Mouse (Mus musculus) midbrain, postnatal 0 days (tissue): Measurements from ENCODE around the gene Srm. TPM values are rescaled to one million over a fixed set of nuclear protein-coding genes. Genes with fewer than 3 reads are reported as not detected.

Source experiments
- ATAC-seq: fragments of 200-750 bp; cut with Nextera tagmentation; 2 replicates; pipeline ENCODE4 v1.8.0; 2017; ENCODE audit warnings: moderate number of reproducible peaks, mild to moderate bottlenecking, moderate TSS enrichment, moderate library complexity; ENCODE audit not compliant: low FRiP score
- DNase-seq: peaks from one replicate; pipeline ENCODE4 v3.0.0-alpha.2; 2015; ENCODE audit warnings: low spot score
- H3K27ac ChIP-seq: fragments of 300-500 bp; sonication (generic); 2 replicates; pipeline ENCODE4 v1.5.1; 2014; ENCODE audit warnings: low read depth, mild to moderate bottlenecking, low read length, mixed read lengths
- H3K27me3 ChIP-seq: fragments of 300-500 bp; sonication (generic); 2 replicates; pipeline ENCODE4 v1.6.1; 2014; ENCODE audit warnings: low read length, control low read depth, mixed read lengths; ENCODE audit not compliant: insufficient read depth
- H3K36me3 ChIP-seq: fragments of 300-500 bp; sonication (generic); 2 replicates; pipeline ENCODE4 v1.6.1; 2014; ENCODE audit warnings: low read length, control low read depth, mixed read lengths; ENCODE audit not compliant: insufficient read depth
- H3K4me1 ChIP-seq: fragments of 300-500 bp; sonication (generic); 2 replicates; pipeline ENCODE4 v1.6.1; 2014; ENCODE audit warnings: mild to moderate bottlenecking, control low read depth, antibody characterized with exemption, low read length, mixed read lengths; ENCODE audit not compliant: insufficient read depth
- H3K4me2 ChIP-seq: fragments of 300-500 bp; sonication (generic); 2 replicates; pipeline ENCODE4 v1.6.1; 2014; ENCODE audit warnings: low read depth, mild to moderate bottlenecking, low read length, mixed read lengths; ENCODE audit not compliant: poor library complexity, severe bottlenecking
- H3K4me3 ChIP-seq: fragments of 300-500 bp; sonication (generic); 2 replicates; pipeline ENCODE4 v1.5.1; 2014; ENCODE audit warnings: low read depth, mild to moderate bottlenecking, low read length, moderate library complexity
- H3K9ac ChIP-seq: fragments of 300-500 bp; sonication (generic); replicated peaks from 2 replicates; pipeline ENCODE4 v1.6.1; 2014; ENCODE audit warnings: mild to moderate bottlenecking, low read length, moderate library complexity, mixed read lengths; ENCODE audit not compliant: poor library complexity, severe bottlenecking
- H3K9me3 ChIP-seq: fragments of 300-500 bp; sonication (generic); 2 replicates; pipeline ENCODE4 v1.6.1; 2016; ENCODE audit warnings: low read length, control low read depth
- CTCF ChIP-seq: IDR thresholded peaks from 2 replicates; pipeline ENCODE4 v1.5.1; 2016; ENCODE audit warnings: antibody characterized with exemption, mild to moderate bottlenecking
- WGBS: fragments of 180-500 bp; shearing (Covaris S2); extraction: QIAGEN DNeasy Blood & Tissue Kit; methylation state at CpG from one replicate; pipeline ENCODE4 v1.1.7; 2014; 5-methylcytosine and 5-hydroxymethylcytosine counted together
- polyA plus RNA-seq: library from polyadenylated mRNA; unstranded; fragments of >200 nt; fragmentation: Nextera tagmentation; extraction: Ambion mirVana; gene quantifications from 2 replicates; pipeline ENCODE4 v1.2.1, GENCODE M21; 2015
- total RNA-seq: library from RNA; depleted of rRNA; stranded (reverse); fragments of >200 nt; gene quantifications from 2 replicates; pipeline ENCODE4 v1.2.3, GENCODE M21; 2014

Gene Srm
- total and polyA plus RNA-seq, 2 experiments from 2014 or later = 74.9 to 148 TPM

DNA sequence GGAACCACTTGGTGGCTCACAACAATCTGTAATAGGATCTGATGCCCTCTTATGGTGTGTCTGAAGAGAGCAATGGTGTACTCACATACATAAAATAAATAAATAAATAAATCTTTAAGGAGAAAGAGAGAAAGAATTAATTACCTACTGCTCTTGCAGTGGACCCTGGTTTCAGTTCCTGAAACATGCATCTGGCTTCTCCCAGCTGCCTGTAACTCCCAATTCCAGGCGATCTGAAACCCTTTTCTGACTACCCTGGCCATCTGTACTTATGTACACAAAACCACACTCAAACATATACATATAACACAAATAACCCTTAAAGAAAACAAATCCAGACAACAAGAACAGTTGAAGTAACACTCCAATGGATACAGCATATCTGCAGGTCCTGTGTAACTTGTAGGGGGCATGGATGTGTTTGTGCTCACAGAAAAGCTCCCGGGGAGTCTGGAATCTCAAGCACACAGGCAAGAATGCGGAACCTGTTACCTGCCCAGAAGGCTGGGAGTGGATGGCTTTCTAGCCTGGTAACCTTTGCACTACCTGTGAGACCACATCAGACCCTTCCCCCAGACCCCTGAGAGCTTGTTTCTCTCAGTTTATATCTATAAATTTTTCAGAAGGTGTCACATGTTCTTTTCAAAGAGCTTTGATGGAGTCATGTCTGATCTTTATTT lies 40.9 kb downstream of the Srm start:
- H3K27ac ChIP-seq = no peak overlapping the region
- WGBS = 73% methylated on average over 3 of the region's 3 CpGs
- ATAC-seq = no peak

DNA sequence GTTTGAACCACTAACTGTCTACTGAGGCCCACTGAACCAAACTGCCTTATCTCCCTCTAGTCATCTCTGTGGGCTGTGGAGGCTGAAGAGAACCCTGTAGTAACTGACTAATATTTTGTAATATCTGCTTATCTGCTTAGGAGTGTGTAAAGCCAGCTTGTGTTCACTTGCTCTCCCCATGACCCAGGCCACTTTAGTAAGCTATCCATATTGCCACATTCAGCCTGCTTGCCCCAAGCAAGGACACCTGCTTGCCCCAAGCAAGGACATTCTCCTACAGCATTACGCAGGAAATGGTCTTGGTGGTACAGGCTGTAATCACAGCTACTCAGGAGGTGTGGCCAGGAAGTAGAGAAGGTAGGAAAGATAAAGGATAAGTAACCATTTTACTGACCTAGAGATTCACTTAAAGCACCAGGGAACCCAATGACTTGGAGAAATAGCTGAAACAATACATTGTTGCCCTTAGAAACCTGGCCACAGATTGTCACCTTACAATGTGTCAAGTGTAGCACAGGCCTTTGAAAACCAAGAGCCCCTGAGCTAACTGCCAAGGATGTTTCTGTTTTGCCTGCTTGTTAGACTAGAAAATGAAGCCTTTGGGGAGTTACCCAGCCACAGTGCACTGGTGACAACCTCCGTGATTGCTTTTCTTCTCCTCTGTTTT lies 42.2 kb downstream of the Srm start:
- WGBS = 61% methylated on average over 2 of the region's 2 CpGs
- DNase-seq (no peak), ATAC-seq (no peak)
- no peak overlapping the region for H3K9ac ChIP-seq
- H3K27ac ChIP-seq = no peak overlapping the region
- H3K4me3 ChIP-seq = no peak overlapping the region
- H3K9me3 ChIP-seq = no peaks in the 10 kb centered on the region
- no peaks in the 10 kb centered on the region for H3K36me3 ChIP-seq
- H3K4me2 ChIP-seq = no peak overlapping the region
- H3K27me3 ChIP-seq = no peaks in the 10 kb centered on the region
- no peaks in the 10 kb centered on the region for H3K4me1 ChIP-seq
- no peak for TF ChIP-seq CTCF

More for the DNA sequence above, 40.9 kb downstream of the Srm start:
- no peak for TF ChIP-seq CTCF
- H3K4me3 ChIP-seq = no peak overlapping the region
- no peaks in the 10 kb centered on the region for H3K36me3 ChIP-seq
- H3K4me2 ChIP-seq = no peak overlapping the region
- no peak for DNase-seq
- H3K9me3 ChIP-seq = no peaks in the 10 kb centered on the region
- no peaks in the 10 kb centered on the region for H3K27me3 ChIP-seq
- H3K4me1 ChIP-seq = no peaks in the 10 kb centered on the region
- no peak overlapping the region for H3K9ac ChIP-seq

DNA sequence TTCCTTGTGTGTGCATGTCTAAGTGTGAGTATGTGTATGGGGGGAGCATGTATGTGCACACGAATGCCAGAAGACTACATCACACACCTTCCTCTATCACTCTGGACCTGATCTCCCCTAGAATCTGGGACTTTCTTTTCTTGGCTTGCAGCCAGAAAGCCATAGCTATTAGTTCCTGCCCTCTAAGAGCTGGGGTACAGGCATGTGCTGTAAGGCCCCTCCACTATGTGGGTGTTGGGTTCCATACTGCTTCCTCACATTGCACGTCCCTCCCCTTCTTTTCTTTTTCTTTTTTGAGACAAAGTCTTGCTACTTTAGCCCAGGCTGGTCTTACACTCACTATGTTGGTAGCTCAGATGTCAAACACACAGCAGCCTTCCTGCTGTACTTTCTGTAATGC lies 44.0 kb downstream of the Srm start:
- no peaks in the 10 kb centered on the region for H3K4me1 ChIP-seq
- H3K36me3 ChIP-seq = no peaks in the 10 kb centered on the region
- no peak overlapping the region for H3K9ac ChIP-seq
- DNase-seq (no peak), ATAC-seq (no peak)
- H3K9me3 ChIP-seq = no peaks in the 10 kb centered on the region
- H3K4me2 ChIP-seq = no peak overlapping the region
- 81% methylated on average over 2 of the region's 2 CpGs for WGBS
- H3K27ac ChIP-seq = no peak overlapping the region
- TF ChIP-seq CTCF = no peak
- no peaks in the 10 kb centered on the region for H3K27me3 ChIP-seq
- H3K4me3 ChIP-seq = no peak overlapping the region

DNA sequence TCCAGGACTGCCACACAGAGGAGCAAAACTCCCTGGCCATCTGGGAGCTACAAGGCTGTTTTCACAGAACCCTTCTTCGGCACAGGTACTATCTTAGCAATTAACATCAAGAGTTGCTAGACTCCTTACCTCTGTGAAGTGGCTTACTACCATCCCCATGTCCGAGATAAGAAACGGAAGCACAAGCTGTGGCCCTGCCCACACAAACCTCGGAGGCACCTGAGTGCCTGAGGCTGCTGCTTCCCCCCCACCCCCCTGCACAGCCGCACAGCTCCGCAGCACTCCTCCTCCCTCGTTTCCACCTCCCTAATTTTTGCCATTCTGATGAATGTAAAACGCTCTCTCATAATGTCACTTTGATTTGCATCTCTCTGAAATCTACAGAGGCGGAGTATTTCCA lies 47.0 kb downstream of the Srm start:
- H3K4me1 ChIP-seq = no peaks in the 10 kb centered on the region
- H3K27me3 ChIP-seq = no peaks in the 10 kb centered on the region
- no peak for ATAC-seq
- 66% methylated on average over 9 of the region's 9 CpGs for WGBS
- no peaks in the 10 kb centered on the region for H3K36me3 ChIP-seq
- TF ChIP-seq CTCF = no peak
- H3K4me2 ChIP-seq = no peak overlapping the region
- no peak overlapping the region for H3K9ac ChIP-seq
- no peak overlapping the region for H3K4me3 ChIP-seq
- no peaks in the 10 kb centered on the region for H3K9me3 ChIP-seq
- DNase-seq = no peak
- H3K27ac ChIP-seq = no peak overlapping the region

DNA sequence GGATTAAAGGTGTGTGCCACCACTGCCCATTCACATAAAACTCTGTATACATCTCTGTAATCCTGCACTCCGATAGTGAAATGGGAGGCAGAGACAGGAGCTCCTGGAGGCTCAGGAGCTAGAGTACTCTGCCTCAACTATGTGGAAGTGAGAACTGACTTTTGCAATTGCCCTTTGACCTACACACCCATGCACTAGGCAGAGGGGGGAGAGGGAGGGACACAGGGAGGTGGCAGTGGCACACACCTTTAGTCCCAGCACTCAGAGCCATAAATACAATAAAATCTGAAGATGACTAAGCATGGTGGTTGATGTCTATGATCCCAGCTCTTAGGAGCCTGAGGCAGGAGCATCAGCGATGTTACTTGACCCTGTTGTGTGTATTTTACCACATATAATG lies 48.2 kb downstream of the Srm start:
- TF ChIP-seq CTCF = no peak
- H3K27ac ChIP-seq = no peak overlapping the region
- no peak overlapping the region for H3K4me3 ChIP-seq
- no peak overlapping the region for H3K4me2 ChIP-seq
- 89% methylated on average over 2 of the region's 2 CpGs for WGBS
- ATAC-seq (no peak), DNase-seq (no peak)
- H3K9me3 ChIP-seq = no peaks in the 10 kb centered on the region
- H3K36me3 ChIP-seq = no peaks in the 10 kb centered on the region
- no peaks in the 10 kb centered on the region for H3K27me3 ChIP-seq
- no peak overlapping the region for H3K9ac ChIP-seq
- no peaks in the 10 kb centered on the region for H3K4me1 ChIP-seq

DNA sequence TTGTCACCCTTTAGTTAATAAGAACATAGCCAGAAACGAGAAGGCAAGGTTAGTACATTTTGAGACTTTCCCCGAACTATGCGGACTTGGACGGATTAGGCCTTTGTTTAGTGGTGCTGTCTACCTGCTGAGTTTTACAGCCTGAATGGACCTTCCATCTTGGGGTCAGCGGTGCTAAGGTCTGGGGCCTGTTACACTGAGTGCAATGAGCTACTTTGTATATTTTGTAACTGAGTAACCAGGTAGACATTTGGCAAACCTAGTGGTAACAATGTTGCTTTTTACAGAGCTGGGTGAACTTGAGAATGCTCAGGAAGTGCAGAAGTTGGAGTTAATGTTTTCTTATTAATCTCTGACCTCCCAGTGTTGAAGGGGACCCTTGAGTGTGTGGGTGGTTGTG lies 49.8 kb downstream of the Srm start:
- Histone ChIP-seq H3K9me3 (no peaks in the 10 kb centered on the region), H3K4me2 (no peak overlapping the region), H3K27me3 (no peaks in the 10 kb centered on the region), H3K27ac (no peak overlapping the region), H3K4me3 (no peak overlapping the region), H3K4me1 (no peaks in the 10 kb centered on the region), H3K9ac (no peak overlapping the region), H3K36me3 (no peaks in the 10 kb centered on the region)
- WGBS = 71% methylated on average over 5 of the region's 5 CpGs
- DNase-seq (no peak), ATAC-seq (no peak)
- TF ChIP-seq CTCF = no peak
